Mouse (Mus musculus): Measurements from ENCODE around the gene Pde4b.

Pde4b gene

GRCm38 (mm10) chr4:102382763-102383505 lies 295.6 kb downstream of the Pde4b start:
- no peak for DNase-seq (ENCODE audit: extremely low read depth, insufficient read length, low spot score)

GRCm38 (mm10) chr4:102393605-102394004 lies 306.3 kb downstream of the Pde4b start:
- DNase-seq (ENCODE audit: extremely low read depth, insufficient read length, low spot score), result no peak

GRCm38 (mm10) chr4:102397334-102397733 lies 310.0 kb downstream of the Pde4b start:
- DNase-seq (ENCODE audit: extremely low read depth, insufficient read length, low spot score), result no peak

- no peak for DNase-seq (ENCODE audit: extremely low read depth, insufficient read length, low spot score)
These were observed 311.2 kb downstream of the Pde4b start for GRCm38 (mm10) chr4:102398512-102398911.

- no peak for DNase-seq (ENCODE audit: extremely low read depth, insufficient read length, low spot score)
These were observed 319.5 kb downstream of the Pde4b start for GRCm38 (mm10) chr4:102406848-102407247.

GRCm38 (mm10) chr4:102408132-102408531 lies 320.8 kb downstream of the Pde4b start:
- no peak for DNase-seq (ENCODE audit: extremely low read depth, insufficient read length, low spot score)

- no peak for DNase-seq (ENCODE audit: extremely low read depth, insufficient read length, low spot score)
These were observed 321.6 kb downstream of the Pde4b start for GRCm38 (mm10) chr4:102408938-102409337.

GRCm38 (mm10) chr4:102413101-102413500 lies 325.8 kb downstream of the Pde4b start:
- DNase-seq (ENCODE audit: extremely low read depth, insufficient read length, low spot score), result no peak

GRCm38 (mm10) chr4:102413794-102414193 lies 326.5 kb downstream of the Pde4b start:
- no peak for DNase-seq (ENCODE audit: extremely low read depth, insufficient read length, low spot score)

GRCm38 (mm10) chr4:102414610-102415009 lies 327.3 kb downstream of the Pde4b start:
- no peak for DNase-seq (ENCODE audit: extremely low read depth, insufficient read length, low spot score)

- no peak for DNase-seq (ENCODE audit: extremely low read depth, insufficient read length, low spot score)
These were observed 333.6 kb downstream of the Pde4b start for GRCm38 (mm10) chr4:102420794-102421397.

- no peak for DNase-seq (ENCODE audit: extremely low read depth, insufficient read length, low spot score)
These were observed 334.1 kb downstream of the Pde4b start for GRCm38 (mm10) chr4:102421398-102421859.

GRCm38 (mm10) chr4:102424104-102424503 lies 336.8 kb downstream of the Pde4b start:
- DNase-seq (ENCODE audit: extremely low read depth, insufficient read length, low spot score), result no peak

GRCm38 (mm10) chr4:102425422-102425821 lies 338.1 kb downstream of the Pde4b start:
- no peak for DNase-seq (ENCODE audit: extremely low read depth, insufficient read length, low spot score)

GRCm38 (mm10) chr4:102429730-102430341 lies 342.5 kb downstream of the Pde4b start:
- DNase-seq (ENCODE audit: extremely low read depth, insufficient read length, low spot score), result no peak

- DNase-seq (ENCODE audit: extremely low read depth, insufficient read length, low spot score), result no peak
These were observed 344.9 kb downstream of the Pde4b start for GRCm38 (mm10) chr4:102432040-102432782.

GRCm38 (mm10) chr4:102439401-102440118 lies 352.2 kb downstream of the Pde4b start:
- no peak for DNase-seq (ENCODE audit: extremely low read depth, insufficient read length, low spot score)

- DNase-seq (ENCODE audit: extremely low read depth, insufficient read length, low spot score), result no peak
These were observed 352.8 kb downstream of the Pde4b start for GRCm38 (mm10) chr4:102440119-102440481.

- DNase-seq (ENCODE audit: extremely low read depth, insufficient read length, low spot score), result no peak
These were observed 356.2 kb downstream of the Pde4b start for GRCm38 (mm10) chr4:102443533-102443932.

GRCm38 (mm10) chr4:102444501-102444900 lies 357.2 kb downstream of the Pde4b start:
- no peak for DNase-seq (ENCODE audit: extremely low read depth, insufficient read length, low spot score)
